Mouse (Mus musculus): ENCODE results near the gene Ldhc. TPM values are rescaled to one million over a fixed set of nuclear protein-coding genes. Genes with fewer than 3 reads are reported as not detected.
"Not testable (repeated sequence)": the region's sequence is repeated elsewhere in the genome, so short reads cannot be mapped to it uniquely, and the experiment has no call there.

The Ldhc gene
- 0.08 TPM in 1 of 2 replicates, not detected in the other for polyA plus RNA-seq (2012; rRNA removed)

GRCm38 (mm10) chr7:46860996-46861395, at the start of gene Ldhc:
Gene Ldhc (plus strand): TSS chr7:46861203.
- no peaks in the 10 kb centered on the region for H3K4me1 ChIP-seq (ENCODE audit: control insufficient read depth, insufficient read depth, low read length)
- TF ChIP-seq POLR2A (IDR thresholded peaks at IDR 0.05; ENCODE audit: extremely low read depth, insufficient read depth, low read length), result no peak
- no peak for TF ChIP-seq CTCF (IDR thresholded peaks at IDR 0.05; ENCODE audit: extremely low read depth, insufficient read depth, low read length)
- no peak within 1 kb of the TSS for H3K4me3 ChIP-seq (ENCODE audit: insufficient read depth, low read length)
- no peak within 1 kb of the TSS for H3K27ac ChIP-seq (ENCODE audit: insufficient read depth, low read length)

- Histone ChIP-seq H3K4me1 (ENCODE audit: control insufficient read depth, insufficient read depth, low read length) (peaks cover 3% of the 10 kb centered on the region), H3K27ac (ENCODE audit: insufficient read depth, low read length) (no peak overlapping the region), H3K4me3 (ENCODE audit: insufficient read depth, low read length) (no peak overlapping the region)
- TF ChIP-seq POLR2A (IDR thresholded peaks at IDR 0.05; ENCODE audit: extremely low read depth, insufficient read depth, low read length) (no peak), CTCF (IDR thresholded peaks at IDR 0.05; ENCODE audit: extremely low read depth, insufficient read depth, low read length) (no peak)
Observed at GRCm38 (mm10) chr7:46814012-46814411, 47.0 kb upstream of the Ldhc start.

DNA sequence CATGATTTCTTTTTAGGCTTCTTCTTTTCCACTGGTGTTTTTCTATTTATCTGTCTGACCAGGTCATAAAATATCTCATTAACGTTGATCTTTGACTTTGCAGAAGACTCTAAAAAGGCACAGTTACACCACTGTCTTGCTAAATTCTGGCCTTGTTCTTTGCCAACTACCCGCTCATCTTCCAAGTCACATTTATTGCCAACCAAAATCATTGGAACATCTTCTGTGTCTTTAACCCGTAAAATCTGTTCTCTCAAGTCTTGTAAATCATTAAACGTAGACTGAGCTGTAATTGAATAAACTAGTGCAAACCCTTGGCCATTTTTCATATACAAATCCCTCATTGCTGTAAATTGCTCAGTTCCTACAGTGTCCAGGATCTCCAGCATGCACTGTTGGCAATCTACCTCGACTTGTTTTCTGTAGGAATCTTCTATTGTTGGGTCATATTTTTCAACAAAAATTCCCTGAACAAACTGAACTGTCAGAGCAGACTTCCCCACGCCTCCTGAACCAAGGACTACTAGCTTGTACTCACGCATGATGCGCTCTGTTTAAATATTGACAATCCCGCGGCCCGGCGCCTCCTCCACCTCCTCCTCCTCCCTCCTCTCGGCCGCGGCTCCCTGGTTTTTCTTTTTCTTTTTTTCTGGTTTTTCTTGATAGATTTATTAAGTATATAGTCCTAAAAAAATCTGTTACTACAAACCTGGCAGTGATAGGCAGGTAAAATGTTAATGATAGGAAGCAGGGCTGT, 39.9 kb upstream of the Ldhc start:
- H3K27ac ChIP-seq (ENCODE audit: insufficient read depth, low read length); H3K4me1 ChIP-seq (ENCODE audit: control insufficient read depth, insufficient read depth, low read length); H3K4me3 ChIP-seq (ENCODE audit: insufficient read depth, low read length): not testable (repeated sequence)

DNA sequence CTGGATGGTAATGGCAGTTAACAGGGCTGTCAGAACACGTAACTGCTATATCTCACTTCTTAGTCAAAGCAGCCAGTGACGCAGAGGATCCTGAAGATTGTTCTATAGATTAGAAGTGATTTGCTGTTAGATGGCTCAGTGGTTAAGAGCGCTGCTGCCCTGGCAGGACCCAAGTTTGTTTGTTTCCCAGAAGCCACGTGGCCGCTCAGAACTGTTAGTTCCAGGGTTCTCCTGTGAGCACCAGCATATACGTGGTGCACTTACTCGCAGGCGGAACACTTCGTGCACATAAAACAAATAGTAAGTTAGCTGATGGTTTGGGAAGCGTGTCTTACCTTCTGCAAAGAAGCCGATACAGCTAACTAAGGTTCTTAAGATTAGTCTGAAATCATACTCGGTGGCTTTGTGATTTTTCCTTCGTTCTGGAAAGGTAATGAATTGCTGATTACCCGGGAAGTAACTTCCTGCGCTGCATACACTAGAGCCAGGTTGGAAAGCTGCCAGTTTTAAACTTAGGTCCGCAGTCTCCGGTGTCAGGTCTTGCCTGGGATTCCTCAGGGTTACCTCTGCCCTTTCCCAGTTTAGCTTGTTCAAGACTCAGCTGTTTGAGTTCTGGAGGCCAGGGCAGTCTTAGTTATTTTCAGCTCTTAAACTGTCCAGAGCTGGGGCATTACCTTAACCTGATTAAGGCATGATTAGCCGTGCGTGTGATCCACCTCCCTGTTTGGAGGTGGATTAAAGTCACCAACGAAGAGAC, 33.8 kb upstream of the Ldhc start:
- Histone ChIP-seq H3K4me3 (ENCODE audit: insufficient read depth, low read length) (no peak overlapping the region), H3K4me1 (ENCODE audit: control insufficient read depth, insufficient read depth, low read length) (no peaks in the 10 kb centered on the region), H3K27ac (ENCODE audit: insufficient read depth, low read length) (no peak overlapping the region)
- no peak for TF ChIP-seq CTCF (IDR thresholded peaks at IDR 0.05; ENCODE audit: extremely low read depth, insufficient read depth, low read length)
- no peak for TF ChIP-seq POLR2A (IDR thresholded peaks at IDR 0.05; ENCODE audit: extremely low read depth, insufficient read depth, low read length)

- Histone ChIP-seq H3K4me1 (ENCODE audit: control insufficient read depth, insufficient read depth, low read length) (no peaks in the 10 kb centered on the region), H3K27ac (ENCODE audit: insufficient read depth, low read length) (no peak overlapping the region), H3K4me3 (ENCODE audit: insufficient read depth, low read length) (no peak overlapping the region)
- TF ChIP-seq POLR2A (IDR thresholded peaks at IDR 0.05; ENCODE audit: extremely low read depth, insufficient read depth, low read length) (no peak), CTCF (IDR thresholded peaks at IDR 0.05; ENCODE audit: extremely low read depth, insufficient read depth, low read length) (no peak)
Observed at GRCm38 (mm10) chr7:46827803-46828184, 33.2 kb upstream of the Ldhc start.

DNA sequence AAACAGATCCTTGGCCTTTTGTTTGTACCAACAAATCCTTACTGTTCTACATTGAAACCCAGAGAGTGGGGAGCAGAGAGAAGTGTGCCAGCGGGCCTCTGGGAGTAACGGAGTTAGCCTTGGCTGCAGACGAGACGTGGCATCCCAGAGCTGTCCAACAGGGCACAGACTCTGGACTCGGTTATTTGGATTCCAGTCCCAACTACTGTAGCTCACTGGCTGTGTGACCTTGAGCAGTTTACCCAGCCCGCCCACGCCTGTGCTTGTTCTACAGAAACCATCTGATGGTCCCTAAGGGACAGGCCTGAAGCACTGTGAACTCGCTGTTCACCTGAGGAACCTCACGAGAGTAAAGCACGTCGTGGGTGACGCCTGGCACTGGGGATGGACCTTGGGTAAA, 31.1 kb upstream of the Ldhc start:
- H3K27ac ChIP-seq (ENCODE audit: insufficient read depth, low read length), result no peak overlapping the region
- H3K4me3 ChIP-seq (ENCODE audit: insufficient read depth, low read length), result no peak overlapping the region
- TF ChIP-seq POLR2A (IDR thresholded peaks at IDR 0.05; ENCODE audit: extremely low read depth, insufficient read depth, low read length), result no peak
- TF ChIP-seq CTCF (IDR thresholded peaks at IDR 0.05; ENCODE audit: extremely low read depth, insufficient read depth, low read length), result no peak
- no peaks in the 10 kb centered on the region for H3K4me1 ChIP-seq (ENCODE audit: control insufficient read depth, insufficient read depth, low read length)

DNA sequence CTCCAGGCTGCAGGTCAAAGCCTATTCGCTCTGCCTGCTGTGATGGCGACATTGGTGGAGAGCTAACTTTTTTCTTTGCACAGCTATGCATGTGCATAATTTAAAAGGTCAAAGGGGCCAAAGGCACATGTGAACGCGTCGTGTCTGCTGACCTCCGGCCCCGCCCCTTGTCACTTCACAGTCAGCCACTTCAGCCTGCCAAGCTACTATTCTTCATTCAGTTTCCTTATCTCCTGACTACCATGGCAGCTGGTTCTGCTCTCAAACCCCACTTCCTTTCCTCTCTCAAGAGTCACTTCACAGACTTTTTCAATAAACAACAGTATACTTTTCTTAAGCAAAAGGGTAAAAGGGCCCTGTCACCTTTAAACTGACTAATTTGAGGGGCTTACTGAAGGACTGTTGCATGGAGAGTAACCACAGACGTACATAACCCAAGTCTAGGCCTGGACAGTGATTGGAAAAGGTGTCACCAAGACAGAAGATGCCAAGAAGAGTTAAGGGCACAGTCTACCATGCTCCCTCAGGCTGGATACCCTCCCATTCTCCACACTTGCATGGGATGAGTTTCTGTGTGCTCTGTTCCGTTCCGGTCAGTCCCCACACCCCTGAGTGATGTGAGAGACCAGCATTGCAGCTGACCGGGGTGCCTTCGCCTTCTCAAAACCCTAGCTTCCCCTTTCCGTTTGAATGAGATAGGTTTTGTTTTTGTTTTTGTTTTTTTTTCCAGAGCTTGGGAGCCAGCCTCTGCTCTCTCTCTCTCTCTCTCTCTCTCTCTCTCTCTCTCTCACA, 30.0 kb upstream of the Ldhc start:
- Histone ChIP-seq H3K27ac (ENCODE audit: insufficient read depth, low read length) (no peak overlapping the region), H3K4me1 (ENCODE audit: control insufficient read depth, insufficient read depth, low read length) (no peaks in the 10 kb centered on the region), H3K4me3 (ENCODE audit: insufficient read depth, low read length) (no peak overlapping the region)
- TF ChIP-seq CTCF (IDR thresholded peaks at IDR 0.05; ENCODE audit: extremely low read depth, insufficient read depth, low read length), result no peak
- TF ChIP-seq POLR2A (IDR thresholded peaks at IDR 0.05; ENCODE audit: extremely low read depth, insufficient read depth, low read length), result no peak

- no peak overlapping the region for H3K4me3 ChIP-seq (ENCODE audit: insufficient read depth, low read length)
- H3K27ac ChIP-seq (ENCODE audit: insufficient read depth, low read length), result no peak overlapping the region
- TF ChIP-seq CTCF (IDR thresholded peaks at IDR 0.05; ENCODE audit: extremely low read depth, insufficient read depth, low read length) (no peak), POLR2A (IDR thresholded peaks at IDR 0.05; ENCODE audit: extremely low read depth, insufficient read depth, low read length) (no peak)
- H3K4me1 ChIP-seq (ENCODE audit: control insufficient read depth, insufficient read depth, low read length), result no peaks in the 10 kb centered on the region
Observed at GRCm38 (mm10) chr7:46831693-46832092, 29.3 kb upstream of the Ldhc start.

GRCm38 (mm10) chr7:46832112-46832810, 28.7 kb upstream of the Ldhc start:
- not testable (repeated sequence) for H3K4me1 ChIP-seq (ENCODE audit: control insufficient read depth, insufficient read depth, low read length); H3K27ac ChIP-seq (ENCODE audit: insufficient read depth, low read length); H3K4me3 ChIP-seq (ENCODE audit: insufficient read depth, low read length)

Measured in cortical plate, adult 2 months (tissue).